Mouse (Mus musculus): Measurements from ENCODE around the gene Naaladl2.

Gene Naaladl2

DNA sequence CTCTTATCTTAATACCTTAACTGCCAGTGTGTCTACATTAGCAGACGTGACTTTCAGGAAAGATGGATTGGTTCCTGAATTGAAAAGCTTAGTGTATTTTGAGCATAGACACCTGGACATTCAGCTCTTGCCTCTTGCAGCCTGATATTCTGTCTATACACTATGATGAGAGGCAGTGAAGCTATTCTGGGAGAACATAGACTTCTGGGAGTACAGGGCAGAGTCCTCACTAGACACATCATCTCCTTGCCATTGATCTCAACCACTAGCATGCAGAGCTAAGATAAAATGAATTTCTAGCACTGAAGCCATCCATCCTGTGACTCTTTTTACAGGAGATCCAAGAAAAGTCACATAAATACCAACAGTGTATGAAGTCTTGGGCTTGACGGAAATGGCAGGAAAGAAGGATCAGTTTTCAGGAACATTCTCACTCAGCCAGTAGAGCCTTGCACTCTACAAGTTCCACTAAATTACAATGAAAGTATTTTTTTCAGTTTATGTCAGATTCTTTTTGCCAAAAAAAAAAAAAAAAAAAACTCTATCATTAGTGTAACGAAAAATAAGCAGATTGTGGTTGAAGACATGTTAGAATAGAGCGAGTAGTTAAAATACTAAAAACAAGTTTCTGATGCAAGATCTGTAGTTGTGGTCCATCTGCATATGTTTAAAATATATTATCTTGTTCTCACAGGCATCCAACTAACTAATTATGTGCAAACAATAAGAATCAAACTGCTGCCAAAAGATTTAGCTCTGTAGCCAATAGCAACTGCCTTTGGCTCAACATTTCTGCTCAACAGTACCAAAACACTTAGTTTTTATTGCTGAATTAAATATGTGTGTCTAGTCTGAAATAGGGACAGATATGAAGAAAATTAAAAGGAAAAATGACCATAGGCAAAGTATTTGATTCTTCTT lies 1171.1 kb downstream of the Naaladl2 start:
- DNase-seq (ENCODE audit: low spot score): no peak

DNA sequence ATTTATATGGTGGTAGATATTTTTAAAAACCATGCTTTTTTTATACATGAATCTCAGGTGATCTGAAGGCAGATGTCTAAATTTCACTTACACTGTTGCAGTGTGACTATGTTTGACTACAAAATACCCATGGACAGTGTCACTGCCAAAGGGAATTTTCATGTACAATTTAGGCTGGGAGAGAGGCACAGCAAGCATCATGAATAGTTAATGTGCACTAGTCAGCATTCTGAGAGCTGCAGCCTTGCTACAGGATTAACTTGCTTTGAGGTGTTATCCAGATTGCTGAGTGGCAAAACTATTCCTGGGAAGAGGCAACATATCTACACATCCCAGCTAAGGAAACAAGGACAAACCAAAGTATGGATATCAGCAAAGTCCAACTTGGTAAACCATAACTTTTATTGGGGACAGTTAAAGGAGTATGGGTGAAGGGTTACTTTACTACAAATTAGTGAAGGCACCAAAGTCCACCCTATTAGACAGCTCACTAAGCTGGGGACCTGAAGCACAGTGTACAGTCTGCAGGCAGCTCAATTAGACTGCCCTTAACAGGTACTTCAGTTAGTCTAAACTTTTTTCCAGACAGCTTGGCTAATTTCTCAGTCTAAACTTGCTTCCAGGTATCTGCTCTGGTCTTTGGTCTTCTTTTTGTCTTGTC lies 1181.0 kb downstream of the Naaladl2 start:
- DNase-seq (ENCODE audit: low spot score): no peak

DNA sequence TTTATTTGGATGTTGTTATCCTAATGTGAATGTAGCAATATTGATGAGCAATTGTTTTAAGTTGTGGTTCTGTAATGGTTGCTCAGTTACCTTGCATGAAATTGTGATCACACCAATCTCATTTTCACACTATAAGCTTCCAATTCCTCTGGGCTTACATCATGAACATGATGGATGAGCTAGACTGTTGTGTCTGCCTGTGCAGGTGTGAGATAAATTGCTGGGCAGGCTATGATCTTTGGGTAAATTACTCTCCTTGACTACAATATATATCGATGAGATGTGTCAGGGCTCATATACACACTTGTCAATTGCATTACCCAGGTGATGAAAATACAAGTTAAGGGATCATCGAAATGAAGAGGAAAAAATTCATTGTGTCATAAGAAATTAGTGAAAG lies 1197.9 kb downstream of the Naaladl2 start:
- DNase-seq (ENCODE audit: low spot score): no peak

DNA sequence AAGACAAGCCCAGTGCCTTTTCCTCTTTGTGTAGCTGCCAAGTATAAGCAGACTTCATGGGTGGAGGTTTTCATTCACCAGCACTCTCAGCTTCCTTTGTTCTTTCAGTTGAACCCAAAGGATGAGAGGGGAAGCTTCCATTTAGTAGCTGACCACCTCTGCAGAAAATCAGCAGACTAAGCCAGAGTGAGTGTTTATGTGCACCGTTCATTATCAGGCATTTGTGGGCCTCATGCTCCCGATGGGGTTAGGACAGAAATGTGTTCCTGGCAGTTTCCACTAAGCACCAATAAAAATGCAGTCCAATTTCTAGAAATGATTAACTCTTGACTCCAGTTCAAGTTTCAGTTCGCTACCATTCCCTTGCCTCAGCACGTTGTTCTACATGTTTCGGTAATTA lies 1206.8 kb downstream of the Naaladl2 start:
- no peak for DNase-seq (ENCODE audit: low spot score)

DNA sequence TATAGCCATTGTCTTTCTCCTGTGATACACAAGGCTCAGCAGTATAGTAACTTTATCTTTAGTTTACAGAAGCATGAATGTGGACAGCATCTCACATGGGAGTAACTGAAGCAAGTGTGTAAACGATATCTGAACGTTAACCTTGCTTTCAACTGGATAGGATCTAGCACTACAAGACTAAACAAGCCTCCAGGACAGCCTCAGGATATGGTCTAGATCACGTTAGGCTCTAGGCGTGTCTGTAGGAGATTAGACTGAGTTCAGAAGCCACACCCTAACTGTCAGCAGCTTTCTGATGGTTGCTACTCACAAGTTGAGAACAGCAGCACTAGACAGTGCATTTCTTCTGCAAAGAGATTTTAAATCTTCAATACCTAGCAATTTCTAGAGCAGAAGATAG lies 1216.0 kb downstream of the Naaladl2 start:
- no peak for DNase-seq (ENCODE audit: low spot score)

DNA sequence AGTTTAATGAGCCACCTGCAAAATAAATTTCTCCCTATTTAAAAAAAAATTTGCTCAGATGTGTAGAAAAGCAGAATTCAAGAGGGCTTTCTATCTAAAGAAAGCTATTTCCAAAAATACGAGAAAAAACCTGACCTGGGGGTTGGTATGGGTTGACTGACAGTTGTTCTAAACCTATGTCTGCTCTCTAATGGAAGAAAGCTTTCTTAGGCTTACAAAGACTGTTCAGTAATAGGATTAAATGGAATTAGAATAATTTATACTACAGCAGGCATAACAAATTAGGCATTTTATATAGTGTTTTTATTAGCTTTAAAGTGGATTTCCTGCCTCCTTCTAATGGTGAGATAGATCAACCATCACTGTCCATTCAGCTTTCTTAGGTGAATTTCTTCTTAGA lies 1236.4 kb downstream of the Naaladl2 start:
- DNase-seq (ENCODE audit: low spot score): no peak

DNA sequence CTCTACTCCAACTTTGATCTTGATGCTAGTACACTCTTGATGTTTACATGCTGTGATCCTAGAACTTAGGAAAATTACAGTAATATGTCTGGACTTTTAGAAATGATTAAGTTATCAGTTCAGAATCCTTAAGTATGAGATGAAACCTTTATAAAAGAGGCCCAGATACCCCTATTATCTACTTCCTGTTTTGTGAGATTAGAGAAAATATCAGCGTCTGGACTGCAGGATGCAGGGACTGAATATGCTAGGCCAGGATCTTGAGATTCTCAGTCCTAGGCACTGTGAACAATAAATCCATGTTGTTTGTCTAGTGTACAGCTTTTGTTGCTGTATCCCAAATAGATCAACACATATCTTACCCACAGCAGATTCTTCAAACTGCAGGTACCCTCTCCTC lies 1278.4 kb downstream of the Naaladl2 start:
- DNase-seq (ENCODE audit: low spot score): no peak

DNA sequence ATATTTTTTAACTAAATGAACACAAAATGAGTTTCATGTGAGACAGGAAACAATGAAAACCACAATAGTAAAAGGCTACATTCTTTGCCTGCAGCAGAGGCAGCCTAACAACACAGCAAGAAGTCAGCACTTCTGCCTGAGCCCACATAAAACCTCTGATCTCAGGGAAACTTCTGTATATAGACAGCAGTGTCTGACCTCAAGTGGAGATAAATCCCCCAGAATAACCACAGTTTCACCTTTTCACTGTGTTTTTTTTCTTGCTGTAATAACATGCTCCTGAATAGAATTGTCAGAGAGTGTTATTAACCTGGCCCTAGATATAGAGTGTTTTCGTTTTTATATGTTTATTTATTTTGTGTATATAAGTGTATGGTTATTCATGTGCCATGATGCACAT lies 1286.8 kb downstream of the Naaladl2 start:
- no peak for DNase-seq (ENCODE audit: low spot score)

DNA sequence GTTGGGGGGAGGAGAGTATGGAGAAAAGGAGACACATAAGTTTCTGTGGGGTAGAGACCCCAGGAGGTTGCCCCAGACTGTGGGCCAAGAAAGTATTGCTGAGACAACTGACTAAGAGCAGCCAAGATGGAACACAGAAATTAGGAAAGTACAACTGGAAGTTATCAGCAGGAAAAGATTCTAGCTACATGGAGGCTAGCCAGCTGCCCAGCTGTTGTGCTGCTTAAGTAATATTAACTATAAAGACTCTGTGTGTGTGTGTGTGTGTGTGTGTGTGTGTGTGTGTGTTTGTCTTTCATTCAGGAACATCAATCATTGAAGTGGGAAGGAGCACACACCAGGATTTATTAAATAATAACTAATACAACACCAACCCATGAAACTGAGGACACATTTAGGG lies 1326.5 kb downstream of the Naaladl2 start:
- DNase-seq (ENCODE audit: low spot score): no peak

DNA sequence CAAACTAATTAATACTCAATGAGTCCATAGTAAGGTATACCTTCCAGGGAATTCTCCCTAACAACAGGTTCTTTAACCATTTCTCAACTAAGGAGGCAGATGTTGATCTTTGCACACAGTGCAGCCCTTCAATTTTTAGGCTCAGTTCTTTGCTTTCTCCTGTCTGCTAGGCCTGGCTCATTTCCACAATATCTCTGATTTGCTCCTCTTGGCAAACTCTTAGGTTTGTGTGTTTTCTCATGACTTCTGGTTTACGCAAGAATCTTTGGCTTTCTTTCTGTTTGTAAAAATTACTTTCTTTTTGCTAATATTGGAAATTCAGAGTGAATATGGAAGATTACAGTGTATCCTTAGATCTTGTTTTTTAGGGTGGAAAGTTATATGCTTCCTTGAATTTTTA lies 1385.3 kb downstream of the Naaladl2 start:
- no peak for DNase-seq (ENCODE audit: low spot score)

Data from ovary, postnatal 10 days (tissue).